Mouse (Mus musculus): Measurements from ENCODE around the gene Gfi1. TPM values are rescaled to one million over a fixed set of nuclear protein-coding genes. Genes with fewer than 3 reads are reported as not detected.

Gfi1 gene
- total and polyA plus RNA-seq, 3 experiments = 0.99 to 1.5 (median 1.4) TPM

DNA sequence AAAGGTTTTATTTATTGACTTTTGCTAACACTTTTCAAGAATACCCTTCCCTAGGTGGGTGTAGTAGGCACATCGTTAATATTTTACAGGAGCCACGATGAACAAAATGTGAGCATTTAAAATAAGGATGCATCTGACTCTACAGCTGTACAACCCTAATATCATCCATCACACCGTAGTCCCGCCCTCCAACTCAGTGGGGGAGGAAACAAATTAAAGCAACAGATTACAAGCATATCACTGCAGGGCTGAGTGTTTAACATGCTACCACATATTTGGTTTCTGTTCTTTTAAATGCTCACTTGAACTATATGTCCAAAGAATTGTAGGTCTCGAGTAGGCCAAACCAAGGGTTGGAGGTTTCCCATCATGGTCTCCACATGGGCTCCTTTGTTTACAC is 38.7 kb downstream of the Gfi1 start:
- TF ChIP-seq JUND (conservative IDR thresholded peaks at IDR 0.05; ENCODE audit: low read depth, low read length) (no peak), NRF1 (IDR thresholded peaks at IDR 0.05; ENCODE audit: low read depth, low read length) (no peak), USF2 (conservative IDR thresholded peaks at IDR 0.05; ENCODE audit: low read depth, low read length) (no peak), JUN (IDR thresholded peaks at IDR 0.05; ENCODE audit: insufficient read depth, low read depth, low read length) (no peak), SMC3 (IDR thresholded peaks at IDR 0.05; ENCODE audit: low read depth, low read length) (no peak), MYC (IDR thresholded peaks at IDR 0.05; ENCODE audit: low read depth, low read length) (no peak), TBP (conservative IDR thresholded peaks at IDR 0.05; ENCODE audit: low read depth, low read length) (no peak), MAX (IDR thresholded peaks at IDR 0.05; ENCODE audit: low read length) (no peak), CHD2 (IDR thresholded peaks at IDR 0.05; ENCODE audit: low read length) (no peak), ETS1 (conservative IDR thresholded peaks at IDR 0.05; ENCODE audit: low read depth, low read length) (no peak), ZNF384 (IDR thresholded peaks at IDR 0.05; ENCODE audit: low read depth, low read length) (no peak), MXI1 (IDR thresholded peaks at IDR 0.05; ENCODE audit: low read depth, low read length) (no peak)
- Histone ChIP-seq H3K4me3 (replicated peaks in 1 of 3; ENCODE audit: low read depth in 2 of 3, low read length in 2 of 3, poor library complexity in 1 of 3) (no peak overlapping the region), H3K4me2 (ENCODE audit: insufficient read depth, low read depth, poor library complexity, severe bottlenecking) (no peak overlapping the region), H3K27ac (ENCODE audit: insufficient read depth, low read depth) (no peak overlapping the region), H3K9ac (ENCODE audit: insufficient read depth, low read depth) (no peak overlapping the region), H3K27me3 (replicated peaks) (no peaks in the 10 kb centered on the region), H3K79me2 (replicated peaks; ENCODE audit: control insufficient read depth, extremely low read depth, insufficient read depth, poor library complexity, severe bottlenecking) (no peaks in the 10 kb centered on the region), H3K4me1 (ENCODE audit: control insufficient read depth in 1 of 2, insufficient read depth in 2 of 2) (peaks cover 0 to 7% of the 10 kb centered on the region in 2 experiments; a peak in 2 of 4 replicates), H3K9me3 (replicated peaks; ENCODE audit: low read length) (no peaks in the 10 kb centered on the region), H3K36me3 (replicated peaks in 1 of 2; ENCODE audit: control insufficient read depth in 1 of 2, insufficient read depth in 1 of 2, low read length in 1 of 2) (no peaks in the 10 kb centered on the region)
- DNase-seq (ENCODE audit: extremely low read depth) = no peak
- dilution Hi-C loops (cut with MboI; ENCODE audit: extremely low pct_ligation_motif_present, extremely low pct_unique_long_range_greater_than_20kb, low sequenced_read_pairs) (no loop called here), in situ Hi-C loops (cut with MboI; ENCODE audit: low pct_ligation_motif_present, low pct_unique_long_range_greater_than_20kb, low sequenced_read_pairs) (no loop called here)

GRCm38 (mm10) chr5:107684380-107684779 is 41.5 kb downstream of the Gfi1 start:
- Histone ChIP-seq H3K36me3 (replicated peaks in 1 of 2; ENCODE audit: control insufficient read depth in 1 of 2, insufficient read depth in 1 of 2, low read length in 1 of 2) (no peaks in the 10 kb centered on the region), H3K9me3 (replicated peaks; ENCODE audit: low read length) (no peaks in the 10 kb centered on the region), H3K4me1 (ENCODE audit: control insufficient read depth in 1 of 2, insufficient read depth in 2 of 2) (peaks cover 3 to 7% of the 10 kb centered on the region in 2 experiments; a peak in 2 of 4 replicates), H3K4me2 (ENCODE audit: insufficient read depth, low read depth, poor library complexity, severe bottlenecking) (no peak overlapping the region), H3K27ac (ENCODE audit: insufficient read depth, low read depth) (no peak overlapping the region), H3K27me3 (replicated peaks) (no peaks in the 10 kb centered on the region), H3K9ac (ENCODE audit: insufficient read depth, low read depth) (no peak overlapping the region), H3K4me3 (replicated peaks in 1 of 3; ENCODE audit: low read depth in 2 of 3, low read length in 2 of 3, poor library complexity in 1 of 3) (no peak overlapping the region), H3K79me2 (replicated peaks; ENCODE audit: control insufficient read depth, extremely low read depth, insufficient read depth, poor library complexity, severe bottlenecking) (no peaks in the 10 kb centered on the region)
- in situ Hi-C loops (cut with MboI; ENCODE audit: low pct_ligation_motif_present, low pct_unique_long_range_greater_than_20kb, low sequenced_read_pairs) = no loop called here
- peak; percentile 27 for DNase-seq (ENCODE audit: extremely low read depth)
- dilution Hi-C loops (cut with MboI; ENCODE audit: extremely low pct_ligation_motif_present, extremely low pct_unique_long_range_greater_than_20kb, low sequenced_read_pairs) = no loop called here
- TF ChIP-seq ZC3H11A (IDR thresholded peaks at IDR 0.05; ENCODE audit: low read depth, low read length) = peak; percentile 20; the same call in 1 of the 2 replicates
- no peak for TF ChIP-seq ELF1 (IDR thresholded peaks at IDR 0.05; ENCODE audit: low read depth, low read length)
- no peak for TF ChIP-seq MAX (IDR thresholded peaks at IDR 0.05; ENCODE audit: low read length)
- TF ChIP-seq HCFC1 (IDR thresholded peaks at IDR 0.05; ENCODE audit: low read depth, low read length) = no peak
- no peak for TF ChIP-seq UBTF (IDR thresholded peaks at IDR 0.05; ENCODE audit: low read depth, low read length)
- no peak for TF ChIP-seq MAFK (IDR thresholded peaks at IDR 0.05; ENCODE audit: insufficient replicate concordance, low read length)
- no peak for TF ChIP-seq MAZ (IDR thresholded peaks at IDR 0.05; ENCODE audit: low read depth, low read length)
- TF ChIP-seq E2F4 (IDR thresholded peaks at IDR 0.05; ENCODE audit: insufficient replicate concordance, low read depth, low read length) = no peak
- TF ChIP-seq CTCF (conservative IDR thresholded peaks at IDR 0.05 in 1 of 2, IDR thresholded peaks at IDR 0.05 in 1 of 2; ENCODE audit: low read depth in 2 of 2, low read length in 2 of 2) = peak; percentile 33 to 80; a peak in 3 of 4 replicates
- no peak for TF ChIP-seq SIN3A (IDR thresholded peaks at IDR 0.05; ENCODE audit: low read length)
- TF ChIP-seq MXI1 (IDR thresholded peaks at IDR 0.05; ENCODE audit: low read depth, low read length) = no peak
- TF ChIP-seq KAT2A (IDR thresholded peaks at IDR 0.05; ENCODE audit: insufficient replicate concordance, low read length) = no peak
- TF ChIP-seq TBP (conservative IDR thresholded peaks at IDR 0.05; ENCODE audit: low read depth, low read length) = no peak
- TF ChIP-seq ETS1 (conservative IDR thresholded peaks at IDR 0.05; ENCODE audit: low read depth, low read length) = no peak
- TF ChIP-seq JUN (IDR thresholded peaks at IDR 0.05; ENCODE audit: insufficient read depth, low read depth, low read length) = no peak
- no peak for TF ChIP-seq GABPA (IDR thresholded peaks at IDR 0.05; ENCODE audit: insufficient replicate concordance, low read depth, low read length)
- peak; percentile 84 for TF ChIP-seq SMC3 (IDR thresholded peaks at IDR 0.05; ENCODE audit: low read depth, low read length)
- no peak for TF ChIP-seq BHLHE40 (IDR thresholded peaks at IDR 0.05; ENCODE audit: low read depth, low read length)
- TF ChIP-seq ZMIZ1 (IDR thresholded peaks at IDR 0.05; ENCODE audit: low read depth, low read length) = no peak
- TF ChIP-seq MEF2A (IDR thresholded peaks at IDR 0.05; ENCODE audit: borderline replicate concordance, low read depth, low read length) = no peak
- TF ChIP-seq ZNF384 (IDR thresholded peaks at IDR 0.05; ENCODE audit: low read depth, low read length) = no peak
- no peak for TF ChIP-seq NELFE (IDR thresholded peaks at IDR 0.05; ENCODE audit: low read depth, low read length)
- no peak for TF ChIP-seq USF2 (conservative IDR thresholded peaks at IDR 0.05; ENCODE audit: low read depth, low read length)
- no peak for TF ChIP-seq MYC (IDR thresholded peaks at IDR 0.05; ENCODE audit: low read depth, low read length)
- no peak for TF ChIP-seq POLR2AphosphoS2 (IDR thresholded peaks at IDR 0.05; ENCODE audit: low read depth, low read length)
- no peak for TF ChIP-seq CHD2 (IDR thresholded peaks at IDR 0.05; ENCODE audit: low read length)
- TF ChIP-seq TCF12 (IDR thresholded peaks at IDR 0.05; ENCODE audit: low read depth, low read length) = no peak
- peak; percentile 69 for TF ChIP-seq RAD21 (IDR thresholded peaks at IDR 0.05; ENCODE audit: low read depth, low read length)
- TF ChIP-seq CHD1 (IDR thresholded peaks at IDR 0.05; ENCODE audit: low read depth, low read length) = no peak
- no peak for TF ChIP-seq NRF1 (IDR thresholded peaks at IDR 0.05; ENCODE audit: low read depth, low read length)

Data from CH12.LX (cell line).